Mouse (Mus musculus) urinary bladder, postnatal 36 days (tissue): ENCODE measurements around the gene Olfr125.

ENCODE experiments used
- DNase-seq, 2 experiments: peaks; one replicate each; pipeline ENCODE4 v3.0.0; 2022; ENCODE audit warnings: low spot score in 2 of 2, mixed read lengths in 1 of 2

The Olfr125 gene

DNA sequence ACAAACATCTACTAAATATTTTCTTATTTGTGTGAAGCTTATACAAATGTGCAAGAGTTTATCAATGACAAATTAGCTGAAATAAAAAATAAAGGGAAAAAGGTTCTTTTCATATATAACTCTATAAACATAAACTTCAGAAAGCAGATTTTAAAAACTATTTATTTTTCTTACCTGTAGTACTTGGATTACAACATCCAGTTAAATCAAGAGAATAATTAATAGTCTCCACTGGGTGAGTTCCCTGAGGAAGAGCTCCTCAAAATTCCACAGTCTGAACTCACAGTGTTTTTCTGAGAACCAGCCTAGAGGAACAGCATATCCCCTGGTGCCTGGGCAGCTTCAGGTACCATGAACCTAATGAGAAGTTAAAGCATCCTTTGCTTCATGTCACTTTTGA is at the start of gene Olfr125:
Olfr125 (plus strand) TSS at position 301 of the 400 bp plus-strand sequence.
- no peak for DNase-seq

DNA sequence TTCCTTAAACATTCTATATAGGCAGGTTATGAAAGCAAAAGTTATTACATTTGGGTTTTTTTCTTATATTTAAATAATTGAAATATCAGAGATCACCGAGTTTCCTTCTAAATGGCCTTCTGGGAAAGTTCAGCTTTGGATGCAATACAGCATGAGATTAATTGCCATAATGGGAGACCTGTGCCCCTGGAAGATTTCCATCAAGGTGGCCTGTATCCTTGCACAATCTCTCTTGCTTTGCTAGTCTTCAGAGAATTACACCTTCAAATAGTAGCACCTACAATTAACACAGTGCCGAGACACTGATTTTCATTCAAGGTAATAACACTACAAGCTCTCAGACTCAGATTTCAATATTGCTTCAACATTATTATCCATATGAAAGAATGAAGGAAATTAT is 39.5 kb upstream of the Olfr125 start, which contains the start of gene Olfr123:
Olfr123 (plus strand) TSS at position 301 of the 400 bp plus-strand sequence.
- DNase-seq, result no peak

DNA sequence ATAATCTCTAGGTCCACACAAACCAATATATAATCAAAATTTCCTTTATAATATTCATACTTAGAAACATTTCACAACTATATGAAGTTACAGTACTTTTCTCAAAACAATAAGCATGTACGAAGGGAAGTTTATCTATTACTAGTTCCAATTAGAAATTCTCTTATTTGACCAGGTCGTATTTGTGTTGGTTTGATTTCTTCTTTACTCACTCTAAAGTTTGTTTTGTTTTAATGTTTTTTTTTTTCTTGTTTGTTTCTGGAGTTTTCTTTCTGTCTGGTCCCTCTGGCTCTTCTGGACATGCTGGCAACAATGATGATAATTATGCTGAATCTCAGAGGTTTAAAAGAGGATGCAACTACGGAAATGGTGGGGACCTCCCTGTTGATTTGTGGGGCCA is 33.2 kb upstream of the Olfr125 start, which contains the start of gene Olfr124:
Olfr124 (plus strand) TSS at position 301 of the 400 bp plus-strand sequence.
- DNase-seq, result no peak

DNA sequence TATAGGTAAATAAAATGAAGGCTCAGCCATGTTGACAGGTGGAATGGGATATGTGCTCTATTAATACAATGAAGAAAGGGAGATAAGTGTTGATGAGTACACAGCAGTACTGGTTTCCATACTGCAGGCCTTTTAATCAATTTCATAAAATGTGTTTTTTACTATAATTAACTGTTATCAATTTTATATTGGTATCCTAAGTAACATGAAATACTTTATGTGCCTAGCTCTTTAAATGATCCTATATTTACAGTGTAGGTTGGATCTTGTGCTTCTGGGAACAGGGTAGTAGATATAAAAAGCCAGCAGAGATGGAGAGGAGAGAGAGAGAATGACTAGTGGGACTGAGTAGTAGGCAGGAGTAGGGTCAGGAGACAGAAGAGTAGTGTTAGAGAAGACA is 14.4 kb downstream of the Olfr125 start, which contains the start of gene Olfr126:
Olfr126 (plus strand) TSS at position 301 of the 400 bp plus-strand sequence.
- no peak for DNase-seq

DNA sequence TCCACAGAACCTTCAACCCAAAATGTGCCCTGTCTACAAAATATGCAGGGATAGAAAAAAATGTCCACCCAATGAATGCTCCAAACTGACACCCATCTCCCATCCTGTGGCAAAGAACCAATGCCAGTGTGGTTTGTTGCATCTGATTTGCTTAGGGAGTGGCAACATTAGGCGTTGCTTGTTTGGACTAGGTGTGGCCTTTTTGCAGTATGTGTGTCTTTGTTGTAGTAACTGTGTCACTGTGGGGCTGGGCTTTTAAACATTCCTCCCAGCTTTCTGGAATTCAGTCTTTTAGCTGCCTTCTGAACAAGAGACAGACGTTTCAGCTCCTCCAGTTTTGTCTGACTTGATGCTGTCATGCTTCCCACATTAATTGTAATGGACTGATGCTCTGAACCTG is 31.2 kb downstream of the Olfr125 start:
- DNase-seq, result no peak

DNA sequence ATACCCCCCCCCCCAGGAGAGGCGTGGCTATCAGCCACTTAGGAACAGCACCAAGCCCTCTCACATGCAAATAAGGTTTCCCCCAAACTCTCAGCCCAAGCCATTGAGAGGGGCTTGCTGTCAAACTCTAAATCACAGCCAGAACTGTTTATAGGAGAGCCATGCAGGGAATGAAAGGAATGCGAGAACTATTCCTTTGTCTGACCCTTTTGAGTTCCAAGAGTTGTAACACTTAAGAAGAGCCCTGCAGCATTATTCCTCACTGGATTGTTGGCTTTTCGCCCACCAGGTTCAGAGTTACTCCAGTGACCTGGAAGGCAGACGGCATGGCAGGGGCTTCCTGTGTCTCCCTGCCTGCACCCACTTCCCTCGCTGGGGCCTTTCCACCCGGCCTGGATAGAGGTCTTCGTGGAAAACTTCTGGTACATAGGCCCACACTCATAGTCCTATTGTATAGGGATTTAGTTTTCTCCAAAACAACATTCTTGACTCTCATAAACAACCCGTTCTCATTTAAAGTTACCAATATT is 37.0 kb downstream of the Olfr125 start:
- no peak for DNase-seq

DNA sequence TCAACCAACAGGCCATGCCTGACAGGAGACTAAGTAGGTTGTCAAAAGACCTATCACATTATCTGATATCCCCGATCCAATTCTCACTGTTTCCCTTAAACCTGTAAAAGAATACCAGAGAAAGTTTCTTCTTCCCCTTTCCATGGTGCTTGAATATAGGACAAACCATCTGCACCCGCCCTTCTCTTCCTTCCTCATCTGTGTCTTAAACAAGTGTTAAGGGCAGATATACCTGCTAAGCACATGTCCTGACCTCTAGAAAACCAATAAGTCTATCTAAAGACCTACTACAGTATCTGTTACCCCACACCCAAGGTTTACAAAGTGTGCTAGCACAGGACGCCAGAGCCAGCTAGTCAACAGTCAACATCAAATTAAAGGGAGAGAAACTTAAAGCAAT is 41.1 kb downstream of the Olfr125 start:
- DNase-seq, result no peak
